Mouse (Mus musculus): ENCODE measurements around the gene Wdfy3.

DNA sequence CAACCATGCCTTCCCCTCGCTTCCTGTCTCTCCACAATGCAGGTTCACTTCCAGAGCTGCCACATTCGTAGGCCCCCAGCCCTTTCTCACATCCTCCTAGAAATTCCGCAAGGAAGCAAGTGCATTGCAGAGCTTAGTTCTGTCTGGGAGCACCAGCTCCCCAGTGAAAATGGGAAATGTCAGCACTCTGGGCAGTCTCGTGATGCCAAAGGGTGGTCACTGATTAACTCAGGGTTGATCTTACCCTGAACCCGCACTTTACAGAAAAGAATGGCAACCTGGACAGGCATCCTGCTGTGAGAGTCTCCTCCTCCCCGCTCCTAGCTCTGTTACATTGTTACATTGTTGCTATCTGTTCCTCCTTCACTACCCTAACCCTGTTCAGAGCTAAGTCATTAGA lies 16.8 kb downstream of the Wdfy3 start:
- TF ChIP-seq CTCF (IDR thresholded peaks at IDR 0.05; ENCODE audit: low read depth, low read length) (no peak), POLR2A (IDR thresholded peaks at IDR 0.05; ENCODE audit: extremely low read depth, insufficient read depth, low read length) (no peak)

All from liver, adult 2 months (tissue).